Mouse (Mus musculus): ENCODE data around the gene Apol9a. TPM values are rescaled to one million over a fixed set of nuclear protein-coding genes. Genes with fewer than 3 reads are reported as not detected.

Apol9a gene
- total and polyA plus RNA-seq, 3 experiments, result 0.33 TPM; not detected in 2

DNA sequence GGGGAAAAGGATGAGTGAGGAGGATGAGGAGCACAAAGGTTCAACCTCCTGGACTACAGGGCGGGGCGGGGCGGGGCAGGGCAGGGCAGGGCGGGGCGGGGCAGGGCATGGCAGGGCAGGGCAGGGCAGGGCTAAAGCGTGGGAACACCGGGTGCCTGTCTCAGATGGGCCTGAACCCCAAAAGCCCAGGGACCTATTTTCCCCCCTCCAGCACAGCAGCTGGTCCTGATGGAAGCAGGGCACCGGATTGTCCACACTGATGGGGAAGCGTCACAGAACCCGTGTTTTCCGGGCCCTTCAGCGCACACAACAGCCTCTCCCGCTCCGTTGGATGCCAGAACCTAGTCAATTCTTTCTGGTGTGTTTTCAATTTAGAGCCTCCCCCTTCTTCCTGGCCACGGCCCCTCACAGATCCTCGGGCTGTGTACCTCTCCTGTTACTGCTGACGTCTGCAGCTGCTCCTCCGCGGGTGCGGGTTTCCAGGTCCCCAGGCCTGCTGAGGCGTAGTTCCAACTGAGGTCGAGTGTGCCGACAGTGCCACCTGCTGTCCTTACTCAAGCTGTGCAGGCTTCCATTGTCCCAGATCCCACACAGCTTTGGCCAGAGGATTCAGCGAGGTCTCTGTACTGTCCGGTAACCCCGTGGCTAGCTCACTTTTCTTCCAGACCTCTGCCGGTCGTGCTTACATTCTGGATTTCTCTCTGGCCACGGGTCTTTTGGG, 52.5 kb downstream of the Apol9a start:
- TF ChIP-seq POLR2AphosphoS5 (IDR thresholded peaks at IDR 0.05; ENCODE audit: insufficient replicate concordance, low read depth, low read length) (no peak), CTCF (IDR thresholded peaks at IDR 0.05; ENCODE audit: low read depth, low read length) (peak; percentile 43)
- Histone ChIP-seq H3K4me3 (ENCODE audit: low read depth, low read length) (no peak overlapping the region), H3K4me1 (ENCODE audit: insufficient read depth, low read depth, low read length) (peaks cover 17% of the 10 kb centered on the region), H3K27me3 (ENCODE audit: insufficient read depth, low read length) (peaks cover 28% of the 10 kb centered on the region), H3K9me3 (replicated peaks) (no peaks in the 10 kb centered on the region), H3K36me3 (replicated peaks) (no peaks in the 10 kb centered on the region)
- DNase-seq (ENCODE audit: low spot score) (peak; percentile 37), ATAC-seq (ENCODE audit: extremely low read depth, insufficient number of reproducible peaks, low FRiP score, poor library complexity, severe bottlenecking) (no peak)

DNA sequence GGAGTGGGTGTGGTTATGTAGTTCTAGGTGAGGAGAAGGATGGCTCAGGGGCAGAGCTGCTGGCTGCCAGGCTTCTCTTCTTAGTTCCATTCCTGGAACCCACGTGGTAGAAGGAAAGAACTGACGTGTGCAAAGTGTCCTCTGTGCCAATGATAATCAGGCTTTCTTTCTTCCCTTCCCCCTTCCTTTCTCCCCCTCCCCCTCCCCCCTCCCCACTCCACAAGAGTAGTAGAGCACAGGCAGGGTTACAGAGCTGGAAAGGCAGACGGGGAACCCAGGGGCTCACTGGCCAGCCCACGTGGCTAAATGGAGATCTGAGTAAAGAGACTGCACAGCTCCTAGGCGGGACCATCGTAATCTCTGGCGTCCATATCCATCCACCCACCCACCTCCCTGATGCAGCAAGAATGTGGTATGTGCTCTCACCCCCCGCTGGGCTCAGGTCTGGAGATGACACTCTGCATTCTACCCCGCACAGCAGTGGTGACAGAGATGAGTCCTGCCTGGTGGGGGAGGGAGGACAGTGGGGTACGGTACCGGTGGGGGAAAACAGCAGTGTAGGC, 54.6 kb downstream of the Apol9a start:
- TF ChIP-seq CTCF (IDR thresholded peaks at IDR 0.05; ENCODE audit: low read depth, low read length), result no peak
- no peak for TF ChIP-seq TAL1 (conservative IDR thresholded peaks at IDR 0.05; ENCODE audit: low read depth, low read length)
- no peak for TF ChIP-seq GATA2 (IDR thresholded peaks at IDR 0.05; ENCODE audit: borderline replicate concordance, low read depth, low read length)
- TF ChIP-seq POLR2AphosphoS5 (IDR thresholded peaks at IDR 0.05; ENCODE audit: insufficient replicate concordance, low read depth, low read length), result no peak
- no peak for TF ChIP-seq GATA1 (IDR thresholded peaks at IDR 0.05; ENCODE audit: borderline replicate concordance, low read length)
- no peak for DNase-seq (ENCODE audit: low spot score)
- Histone ChIP-seq H3K4me3 (ENCODE audit: low read depth, low read length) (peak overlapping the region; percentile 44; the same call in 1 of the 2 replicates), H3K27me3 (ENCODE audit: insufficient read depth, low read length) (peaks cover 21% of the 10 kb centered on the region; the same call in 1 of the 2 replicates), H3K4me1 (ENCODE audit: insufficient read depth, low read depth, low read length) (peaks cover 17% of the 10 kb centered on the region), H3K36me3 (replicated peaks) (no peaks in the 10 kb centered on the region), H3K9me3 (replicated peaks) (no peaks in the 10 kb centered on the region)
- ATAC-seq (ENCODE audit: extremely low read depth, insufficient number of reproducible peaks, low FRiP score, poor library complexity, severe bottlenecking), result no peak

DNA sequence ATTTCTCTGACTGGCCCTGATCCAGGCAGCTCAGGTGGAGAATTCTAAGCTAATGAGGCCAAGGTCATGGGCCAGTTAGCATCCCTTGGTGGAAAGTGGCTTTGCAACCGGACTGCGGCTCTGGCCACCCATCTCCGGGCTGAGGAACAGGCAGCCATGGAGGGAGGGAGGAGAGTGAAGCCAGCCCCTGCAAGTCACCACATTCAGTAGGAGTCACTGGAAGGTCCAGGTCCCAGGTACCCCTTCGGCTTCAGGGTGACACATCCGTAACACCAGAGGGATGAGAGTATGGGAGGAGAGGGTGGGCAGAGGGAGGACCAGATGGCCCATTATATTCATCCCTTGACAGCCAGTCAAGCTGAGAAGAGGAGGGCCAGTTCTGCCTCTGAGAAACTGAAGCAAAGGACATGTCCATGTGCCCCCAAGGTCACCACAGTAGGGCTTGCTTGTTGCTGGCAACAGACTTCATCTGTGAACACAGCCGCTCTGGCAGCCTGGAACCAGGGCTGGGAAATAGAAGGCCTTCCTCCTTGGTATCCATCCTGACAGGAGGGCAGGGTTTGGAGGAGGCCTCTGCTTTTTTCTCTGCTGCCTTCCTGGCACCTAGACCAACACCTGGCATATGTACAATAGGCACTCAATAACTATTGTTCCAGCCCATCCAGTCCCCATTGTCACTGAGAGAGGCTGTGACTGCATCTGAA, 55.9 kb downstream of the Apol9a start:
- Histone ChIP-seq H3K4me1 (ENCODE audit: insufficient read depth, low read depth, low read length) (peaks cover 17% of the 10 kb centered on the region), H3K9me3 (replicated peaks) (no peaks in the 10 kb centered on the region), H3K27me3 (ENCODE audit: insufficient read depth, low read length) (peaks cover 24% of the 10 kb centered on the region), H3K36me3 (replicated peaks) (no peaks in the 10 kb centered on the region), H3K4me3 (ENCODE audit: low read depth, low read length) (no peak overlapping the region)
- DNase-seq (ENCODE audit: low spot score) (no peak), ATAC-seq (ENCODE audit: extremely low read depth, insufficient number of reproducible peaks, low FRiP score, poor library complexity, severe bottlenecking) (no peak)
- no peak for TF ChIP-seq TAL1 (conservative IDR thresholded peaks at IDR 0.05; ENCODE audit: low read depth, low read length)
- no peak for TF ChIP-seq CTCF (IDR thresholded peaks at IDR 0.05; ENCODE audit: low read depth, low read length)
- no peak for TF ChIP-seq GATA2 (IDR thresholded peaks at IDR 0.05; ENCODE audit: borderline replicate concordance, low read depth, low read length)
- no peak for TF ChIP-seq POLR2AphosphoS5 (IDR thresholded peaks at IDR 0.05; ENCODE audit: insufficient replicate concordance, low read depth, low read length)
- no peak for TF ChIP-seq GATA1 (IDR thresholded peaks at IDR 0.05; ENCODE audit: borderline replicate concordance, low read length)

DNA sequence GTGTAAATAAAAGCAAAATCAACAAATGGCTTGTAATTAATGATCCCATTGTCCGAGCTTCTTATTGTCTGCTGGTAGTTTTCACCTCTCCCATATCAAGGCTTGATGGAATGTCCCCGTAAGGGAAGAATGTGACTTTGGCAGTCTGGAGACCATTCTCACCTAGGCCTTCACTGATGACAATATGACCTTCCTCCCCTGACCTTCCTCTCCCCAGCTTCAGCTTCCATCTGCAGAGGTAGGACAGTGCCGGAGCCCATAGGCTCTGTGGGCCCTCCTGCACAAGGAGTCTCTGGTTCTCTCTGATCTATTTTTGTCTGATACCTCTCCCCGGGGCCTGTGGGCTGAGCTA, 56.5 kb downstream of the Apol9a start:
- H3K9me3 ChIP-seq (replicated peaks), result no peaks in the 10 kb centered on the region
- H3K4me1 ChIP-seq (ENCODE audit: insufficient read depth, low read depth, low read length), result peaks cover 15% of the 10 kb centered on the region
- no peak overlapping the region for H3K4me3 ChIP-seq (ENCODE audit: low read depth, low read length)
- peaks cover 24% of the 10 kb centered on the region for H3K27me3 ChIP-seq (ENCODE audit: insufficient read depth, low read length)
- H3K36me3 ChIP-seq (replicated peaks), result no peaks in the 10 kb centered on the region
- DNase-seq (ENCODE audit: low spot score) (no peak), ATAC-seq (ENCODE audit: extremely low read depth, insufficient number of reproducible peaks, low FRiP score, poor library complexity, severe bottlenecking) (no peak)
- no peak for TF ChIP-seq GATA1 (IDR thresholded peaks at IDR 0.05; ENCODE audit: borderline replicate concordance, low read length)
- no peak for TF ChIP-seq TAL1 (conservative IDR thresholded peaks at IDR 0.05; ENCODE audit: low read depth, low read length)
- no peak for TF ChIP-seq POLR2AphosphoS5 (IDR thresholded peaks at IDR 0.05; ENCODE audit: insufficient replicate concordance, low read depth, low read length)

Other genes with a start within 250 kb of the Apol9a start
- 3.8 and 6.5 TPM in 2 replicates for gene Rbfox2, start 104.1 kb downstream of the Apol9a start, total RNA-seq (2014; fragmentation: Nextera tagmentation)
- gene Rbfox2, start 104.1 kb downstream of the Apol9a start, total RNA-seq (2017), result 1.5 and 2.3 TPM in 2 replicates
- 1.1 and 2.1 TPM in 2 replicates for gene Rbfox2, start 104.1 kb downstream of the Apol9a start, polyA plus RNA-seq (2012)
- gene Apol7a, start 12.0 kb downstream of the Apol9a start, total RNA-seq (2014; fragmentation: Nextera tagmentation), result not detected in 2 replicates
- 0.11 TPM in 1 of 2 replicates, not detected in the other for gene Apol7a, start 12.0 kb downstream of the Apol9a start, total RNA-seq (2017)
- not detected in 2 replicates for gene Apol7a, start 12.0 kb downstream of the Apol9a start, polyA plus RNA-seq (2012)
- not detected in 2 replicates for gene Apol7b, start 36.4 kb upstream of the Apol9a start, total RNA-seq (2014; fragmentation: Nextera tagmentation)
- gene Apol7b, start 36.4 kb upstream of the Apol9a start, total RNA-seq (2017), result not detected in 2 replicates
- gene Apol7b, start 36.4 kb upstream of the Apol9a start, polyA plus RNA-seq (2012), result not detected in 2 replicates
- gene Apol10a, start 65.9 kb upstream of the Apol9a start, total RNA-seq (2014; fragmentation: Nextera tagmentation), result not detected in 2 replicates
- 0.06 and 0.11 TPM in 2 replicates for gene Apol10a, start 65.9 kb upstream of the Apol9a start, total RNA-seq (2017)
- gene Apol10a, start 65.9 kb upstream of the Apol9a start, polyA plus RNA-seq (2012), result not detected in 2 replicates
- gene Apol11a, start 97.1 kb upstream of the Apol9a start, total RNA-seq (2014; fragmentation: Nextera tagmentation), result not detected in 2 replicates
- gene Apol11a, start 97.1 kb upstream of the Apol9a start, total RNA-seq (2017), result 0.06 and 0.22 TPM in 2 replicates
- gene Apol11a, start 97.1 kb upstream of the Apol9a start, polyA plus RNA-seq (2012), result not detected in 2 replicates
- not detected in 2 replicates for gene Apol7c, start 122.2 kb upstream of the Apol9a start, total RNA-seq (2014; fragmentation: Nextera tagmentation)
- gene Apol7c, start 122.2 kb upstream of the Apol9a start, total RNA-seq (2017), result 0.05 and 0.17 TPM in 2 replicates
- gene Apol7c, start 122.2 kb upstream of the Apol9a start, polyA plus RNA-seq (2012), result not detected in 2 replicates
- gene 1700025B11Rik, start 150.8 kb upstream of the Apol9a start, total RNA-seq (2014; fragmentation: Nextera tagmentation), result not detected in 2 replicates
- not detected in 2 replicates for gene 1700025B11Rik, start 150.8 kb upstream of the Apol9a start, total RNA-seq (2017)
- not detected in 2 replicates for gene 1700025B11Rik, start 150.8 kb upstream of the Apol9a start, polyA plus RNA-seq (2012)
- not detected in 2 replicates for gene Apol10b, start 185.0 kb upstream of the Apol9a start, total RNA-seq (2014; fragmentation: Nextera tagmentation)
- gene Apol10b, start 185.0 kb upstream of the Apol9a start, total RNA-seq (2017), result 0.11 and 0.12 TPM in 2 replicates
- gene Apol10b, start 185.0 kb upstream of the Apol9a start, polyA plus RNA-seq (2012), result not detected in 2 replicates
- gene Gm36245, start 188.1 kb upstream of the Apol9a start, total RNA-seq (2014; fragmentation: Nextera tagmentation), result not detected in 2 replicates
- gene Gm36245, start 188.1 kb upstream of the Apol9a start, total RNA-seq (2017), result not detected in 2 replicates
- gene Gm36245, start 188.1 kb upstream of the Apol9a start, polyA plus RNA-seq (2012), result not detected in 2 replicates
- gene Apol11b, start 232.2 kb upstream of the Apol9a start, total RNA-seq (2014; fragmentation: Nextera tagmentation), result 1.3 TPM in 1 of 2 replicates, not detected in the other
- 0.11 and 0.12 TPM in 2 replicates for gene Apol11b, start 232.2 kb upstream of the Apol9a start, total RNA-seq (2017)
- not detected in 2 replicates for gene Apol11b, start 232.2 kb upstream of the Apol9a start, polyA plus RNA-seq (2012)